Mouse (Mus musculus) mature B cell (primary cell): ENCODE data around the gene Lin9.
"Not testable (repeated sequence)": the region's sequence is repeated elsewhere in the genome, so short reads cannot be mapped to it uniquely, and the experiment has no call there.

Experiments
- in situ Hi-C: fragments of 300-500 bp; cut with MboI; formaldehyde crosslinking; loops from 2 replicates; pipeline ENCODE4 v1.14.3; 2019

The Lin9 gene

GRCm38 (mm10) chr1:180641137-180641517, at the start of gene Lin9:
Gene Lin9, plus strand, starts transcription at chr1:180641150.
- in situ Hi-C loops, result no loop called here

GRCm38 (mm10) chr1:180600578-180600977, 40.4 kb upstream of the Lin9 start:
- in situ Hi-C loops, result no loop called here

- in situ Hi-C loops, result no loop called here
Measured at GRCm38 (mm10) chr1:180601806-180602205, 39.1 kb upstream of the Lin9 start.

- in situ Hi-C loops, result no loop called here
Measured at GRCm38 (mm10) chr1:180604579-180604978, 36.4 kb upstream of the Lin9 start.

- in situ Hi-C loops, result no loop called here
Measured at GRCm38 (mm10) chr1:180606106-180606505, 34.8 kb upstream of the Lin9 start.

GRCm38 (mm10) chr1:180606796-180607577, 34.0 kb upstream of the Lin9 start:
- in situ Hi-C loops, result no loop called here

GRCm38 (mm10) chr1:180607578-180607879, 33.4 kb upstream of the Lin9 start:
- in situ Hi-C loops, result no loop called here

GRCm38 (mm10) chr1:180611842-180612241, 29.1 kb upstream of the Lin9 start:
- in situ Hi-C loops, result not testable (repeated sequence)

- in situ Hi-C loops, result no loop called here
Measured at GRCm38 (mm10) chr1:180616762-180617161, 24.2 kb upstream of the Lin9 start.

GRCm38 (mm10) chr1:180622389-180622788, 18.6 kb upstream of the Lin9 start:
- in situ Hi-C loops, result no loop called here

- in situ Hi-C loops, result no loop called here
Measured at GRCm38 (mm10) chr1:180623911-180624310, 17.0 kb upstream of the Lin9 start.

- in situ Hi-C loops, result no loop called here
Measured at GRCm38 (mm10) chr1:180626141-180626540, 14.8 kb upstream of the Lin9 start.

GRCm38 (mm10) chr1:180637796-180638195, 3.2 kb upstream of the Lin9 start:
- in situ Hi-C loops, result not testable (repeated sequence)

GRCm38 (mm10) chr1:180639416-180640401, 1.2 kb upstream of the Lin9 start:
- in situ Hi-C loops, result no loop called here

- in situ Hi-C loops, result no loop called here
Measured at GRCm38 (mm10) chr1:180640605-180641125, 285 bp upstream of the Lin9 start.

- in situ Hi-C loops, result no loop called here
Measured at GRCm38 (mm10) chr1:180641518-180642227, 723 bp downstream of the Lin9 start.

- in situ Hi-C loops, result no loop called here
Measured at GRCm38 (mm10) chr1:180642228-180642564, 1.2 kb downstream of the Lin9 start.

GRCm38 (mm10) chr1:180691284-180691683, 50.3 kb downstream of the Lin9 start:
- in situ Hi-C loops, result no loop called here

- in situ Hi-C loops, result no loop called here
Measured at GRCm38 (mm10) chr1:180696626-180697352, 55.8 kb downstream of the Lin9 start, which contains the start of gene Mixl1. Gene Mixl1, minus strand, starts transcription at chr1:180697034.

GRCm38 (mm10) chr1:180698063-180698462, 57.1 kb downstream of the Lin9 start:
- in situ Hi-C loops, result no loop called here

GRCm38 (mm10) chr1:180703400-180703799, 62.5 kb downstream of the Lin9 start:
- in situ Hi-C loops, result no loop called here
